Mouse (Mus musculus): ENCODE results near the gene Plac8. TPM values are rescaled to one million over a fixed set of nuclear protein-coding genes. Genes with fewer than 3 reads are reported as not detected.

The Plac8 gene
- total RNA-seq, 2 experiments from 2014 or later = not detected

- DNase-seq (ENCODE audit: extremely low spot score in 1 of 2, low spot score in 1 of 2) = no peak
Measured at GRCm38 (mm10) chr5:100581622-100582434, 9.8 kb upstream of the Plac8 start.

GRCm38 (mm10) chr5:100578863-100579411 lies 6.9 kb upstream of the Plac8 start:
- no peak for DNase-seq (ENCODE audit: extremely low spot score in 1 of 2, low spot score in 1 of 2)

GRCm38 (mm10) chr5:100574771-100575170 lies 2.7 kb upstream of the Plac8 start:
- no peak for DNase-seq (ENCODE audit: extremely low spot score in 1 of 2, low spot score in 1 of 2)

GRCm38 (mm10) chr5:100573256-100573655 lies 1.2 kb upstream of the Plac8 start:
- no peak for DNase-seq (ENCODE audit: extremely low spot score in 1 of 2, low spot score in 1 of 2)

GRCm38 (mm10) chr5:100570716-100571115 lies 1.3 kb downstream of the Plac8 start:
- DNase-seq (ENCODE audit: extremely low spot score in 1 of 2, low spot score in 1 of 2) = no peak

GRCm38 (mm10) chr5:100569997-100570595 lies 1.9 kb downstream of the Plac8 start:
- no peak for DNase-seq (ENCODE audit: extremely low spot score in 1 of 2, low spot score in 1 of 2)

GRCm38 (mm10) chr5:100569250-100569934 lies 2.7 kb downstream of the Plac8 start:
- no peak for DNase-seq (ENCODE audit: extremely low spot score in 1 of 2, low spot score in 1 of 2)

GRCm38 (mm10) chr5:100568802-100569201 lies 3.2 kb downstream of the Plac8 start:
- no peak for DNase-seq (ENCODE audit: extremely low spot score in 1 of 2, low spot score in 1 of 2)

GRCm38 (mm10) chr5:100568177-100568576 lies 3.9 kb downstream of the Plac8 start:
- DNase-seq (ENCODE audit: extremely low spot score in 1 of 2, low spot score in 1 of 2) = no peak

- no peak for DNase-seq (ENCODE audit: extremely low spot score in 1 of 2, low spot score in 1 of 2)
Measured at GRCm38 (mm10) chr5:100567258-100568032, 4.6 kb downstream of the Plac8 start.

- no peak for DNase-seq (ENCODE audit: extremely low spot score in 1 of 2, low spot score in 1 of 2)
Measured at GRCm38 (mm10) chr5:100566798-100567197, 5.2 kb downstream of the Plac8 start.

- no peak for DNase-seq (ENCODE audit: extremely low spot score in 1 of 2, low spot score in 1 of 2)
Measured at GRCm38 (mm10) chr5:100562702-100563101, 9.3 kb downstream of the Plac8 start.

GRCm38 (mm10) chr5:100559357-100559756 lies 12.7 kb downstream of the Plac8 start:
- DNase-seq (ENCODE audit: extremely low spot score in 1 of 2, low spot score in 1 of 2) = no peak

- DNase-seq (ENCODE audit: extremely low spot score in 1 of 2, low spot score in 1 of 2) = no peak
Measured at GRCm38 (mm10) chr5:100558783-100559182, 13.3 kb downstream of the Plac8 start.

- DNase-seq (ENCODE audit: extremely low spot score in 1 of 2, low spot score in 1 of 2) = no peak
Measured at GRCm38 (mm10) chr5:100557537-100557936, 14.5 kb downstream of the Plac8 start.

- no peak for DNase-seq (ENCODE audit: extremely low spot score in 1 of 2, low spot score in 1 of 2)
Measured at GRCm38 (mm10) chr5:100557019-100557418, 15.0 kb downstream of the Plac8 start.

- DNase-seq (ENCODE audit: extremely low spot score in 1 of 2, low spot score in 1 of 2) = no peak
Measured at GRCm38 (mm10) chr5:100553426-100553825, 18.6 kb downstream of the Plac8 start.

- DNase-seq (ENCODE audit: extremely low spot score in 1 of 2, low spot score in 1 of 2) = no peak
Measured at GRCm38 (mm10) chr5:100551952-100552351, 20.1 kb downstream of the Plac8 start.

- no peak for DNase-seq (ENCODE audit: extremely low spot score in 1 of 2, low spot score in 1 of 2)
Measured at GRCm38 (mm10) chr5:100550151-100550550, 21.9 kb downstream of the Plac8 start.

GRCm38 (mm10) chr5:100549311-100549710 lies 22.7 kb downstream of the Plac8 start:
- DNase-seq (ENCODE audit: extremely low spot score in 1 of 2, low spot score in 1 of 2) = no peak

All from layer of hippocampus, postnatal 25 days (tissue).